In the genomic region with DNA sequence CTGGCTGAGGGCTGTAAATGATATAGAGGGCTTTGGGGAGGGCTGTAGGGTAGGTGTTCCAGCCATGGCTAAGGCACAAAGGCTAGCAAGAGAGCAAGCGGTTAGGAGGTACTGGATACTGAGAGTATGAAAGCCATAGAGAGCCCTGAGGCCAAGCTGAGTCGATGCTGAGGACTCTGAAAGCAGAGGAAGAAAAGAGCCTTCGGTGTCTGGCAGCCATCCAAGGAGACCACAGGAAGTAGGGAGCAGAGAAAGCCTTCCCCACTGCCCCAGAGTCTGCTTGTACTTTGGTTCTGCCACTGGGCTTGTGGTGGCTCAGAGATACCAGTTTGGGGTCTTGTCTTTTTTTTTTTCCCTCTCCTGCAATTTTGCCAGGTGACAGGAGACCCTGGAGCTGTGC, we compare ENCODE assay signal across 25 mouse cellular contexts. TPM values are rescaled to one million over a fixed set of nuclear protein-coding genes. Genes with fewer than 3 reads are reported as not detected.
DNase-seq lines count a peak whose midpoint lies in the region; ATAC-seq and TF ChIP-seq lines count a peak whose summit lies in the region.
"Had no signal": no experiment of that assay in that cellular context is flagged by ENCODE, and none has a peak within 500 bp of the region (broad histone marks: within the 10 kb centered on the region; RNA-seq: fewer than 3 reads in every experiment).

No protein-coding gene starts in this region.

- H3K4me1 ChIP-seq in forebrain, embryonic 14.5 days (ENCODE audit: control insufficient read depth, insufficient read depth, low read length): no peaks in the 10 kb centered on the region
- H3K4me1 ChIP-seq in forebrain, embryonic 13.5 days: no peaks in the 10 kb centered on the region
- H3K4me1 ChIP-seq: heart, embryonic 15.5 days; midbrain, embryonic 15.5 days; neural tube, embryonic 12.5 days had no signal

- H3K36me3 ChIP-seq in forebrain, embryonic 14.5 days (ENCODE audit: control insufficient read depth, insufficient read depth, low read length): peaks cover 40% of the 10 kb centered on the region
- H3K36me3 ChIP-seq in forebrain, embryonic 13.5 days (ENCODE audit: poor library complexity, severe bottlenecking): peaks cover 82% of the 10 kb centered on the region
- H3K36me3 ChIP-seq: midbrain, embryonic 15.5 days had no signal

- H3K4me3 ChIP-seq in forebrain, embryonic 14.5 days (ENCODE audit: low read depth, low read length): no peak overlapping the region
- no peak overlapping the region for H3K4me3 ChIP-seq in forebrain, embryonic 13.5 days
- H3K4me3 ChIP-seq in layer of hippocampus, adult 2 months: no peak overlapping the region
- H3K4me3 ChIP-seq: heart, embryonic 15.5 days; midbrain, embryonic 15.5 days; neural tube, embryonic 12.5 days had no signal

- H3K9me3 ChIP-seq in forebrain, embryonic 14.5 days (replicated peaks; ENCODE audit: control insufficient read depth, low read length): no peaks in the 10 kb centered on the region
- no peaks in the 10 kb centered on the region for H3K9me3 ChIP-seq in forebrain, embryonic 13.5 days (replicated peaks)
- H3K9me3 ChIP-seq: heart, embryonic 15.5 days; midbrain, embryonic 15.5 days; neural tube, embryonic 12.5 days had no signal

- H3K4me2 ChIP-seq in forebrain, embryonic 14.5 days (ENCODE audit: low read length): no peak overlapping the region
- H3K4me2 ChIP-seq in forebrain, embryonic 13.5 days: no peak overlapping the region
- H3K4me2 ChIP-seq: heart, embryonic 15.5 days; midbrain, embryonic 15.5 days; neural tube, embryonic 12.5 days had no signal

- no peak overlapping the region for H3K9ac ChIP-seq in forebrain, embryonic 14.5 days (ENCODE audit: low read length)
- H3K9ac ChIP-seq in forebrain, embryonic 13.5 days: no peak overlapping the region
- H3K9ac ChIP-seq: forebrain, postnatal 0 days; heart, embryonic 15.5 days; midbrain, embryonic 15.5 days; neural tube, embryonic 12.5 days had no signal

- 43% methylated on average over 3 of the region's 3 CpGs for WGBS in forebrain, embryonic 14.5 days
- WGBS in forebrain, embryonic 13.5 days: 50% methylated on average over 3 of the region's 3 CpGs

- peak; percentile 24 for DNase-seq in forebrain, embryonic 14.5 days (ENCODE audit: low spot score)
- DNase-seq in layer of hippocampus, adult 11-12 months (ENCODE audit: low spot score): peak; percentile 32
- no peak for DNase-seq in layer of hippocampus, adult 2 months (ENCODE audit: low spot score in 2 of 2)
- peak; percentile 23 for DNase-seq in right cerebral cortex, postnatal 4 days
- DNase-seq in right cerebral cortex, adult 18-20 months: no peak
- no peak for DNase-seq in thymus, postnatal 14 days
- no peak for DNase-seq in embryo, embryonic 10.5 days (ENCODE audit: low spot score)
- DNase-seq: adrenal gland, postnatal 25 days; B cell, adult 2 months; cerebellum, adult 9-11 months; forebrain, postnatal 0 days; kidney, postnatal 14 days; liver; lung, adult 2 months; thymus, postnatal 4 days had no signal

- H3K27me3 ChIP-seq in forebrain, embryonic 14.5 days (replicated peaks; ENCODE audit: control insufficient read depth, insufficient read depth, low read length): no peaks in the 10 kb centered on the region
- no peaks in the 10 kb centered on the region for H3K27me3 ChIP-seq in forebrain, embryonic 13.5 days
- H3K27me3 ChIP-seq: heart, embryonic 15.5 days; midbrain, embryonic 15.5 days; neural tube, embryonic 12.5 days had no signal

- TF ChIP-seq CTCF in layer of hippocampus, adult 2 months (conservative IDR thresholded peaks at IDR 0.05): no peak

- ATAC-seq in forebrain, embryonic 14.5 days: no peak
- ATAC-seq in forebrain, embryonic 13.5 days: no peak
- ATAC-seq: forebrain, postnatal 0 days; midbrain, embryonic 15.5 days had no signal

- H3K27ac ChIP-seq in forebrain, embryonic 14.5 days (ENCODE audit: low read depth, low read length): no peak overlapping the region
- no peak overlapping the region for H3K27ac ChIP-seq in forebrain, embryonic 13.5 days
- H3K27ac ChIP-seq in layer of hippocampus, adult 2 months: no peak overlapping the region
- H3K27ac ChIP-seq: heart, embryonic 15.5 days; midbrain, embryonic 15.5 days; neural tube, embryonic 12.5 days had no signal

RNA-seq across cellular contexts. Expression of gene Iqgap3, which starts 18.5 kb away (rescaled TPM):
- 7.6 and 8.1 TPM in 2 replicates for polyA plus RNA-seq in forebrain, embryonic 14.5 days (2014; fragmentation: Nextera tagmentation; extraction: Ambion mirVana)
- 13.8 and 15.3 TPM in 2 replicates for polyA plus RNA-seq in forebrain, embryonic 13.5 days (2015; fragmentation: Nextera tagmentation; extraction: Ambion mirVana)
- under 1 TPM; 0.25 to 0.59 TPM for total RNA-seq in layer of hippocampus, adult 2 months (2021)

RNA-seq across cellular contexts. Expression of gene Ttc24, which starts 22.1 kb away (rescaled TPM):
- not detected in 2 replicates for polyA plus RNA-seq in forebrain, embryonic 14.5 days (2014; fragmentation: Nextera tagmentation; extraction: Ambion mirVana)
- not detected in 2 replicates for polyA plus RNA-seq in forebrain, embryonic 13.5 days (2015; fragmentation: Nextera tagmentation; extraction: Ambion mirVana)
- total RNA-seq in layer of hippocampus, adult 2 months (2021): not detected
- total RNA-seq: adrenal gland, postnatal 25 days; gastrocnemius, adult 18-20 months; layer of hippocampus, postnatal 25 days; left cerebral cortex, postnatal 25 days had no signal
- polyA plus RNA-seq: forebrain, postnatal 0 days; heart, embryonic 15.5 days; hindbrain, embryonic 11.5 days; intestine, embryonic 14.5 days; lung, adult 2 months; midbrain, embryonic 15.5 days; neural tube, embryonic 12.5 days; small intestine, adult 2 months had no signal

RNA-seq across cellular contexts. Expression of gene Mef2d, which starts 41.9 kb away (rescaled TPM):
- polyA plus RNA-seq in forebrain, embryonic 14.5 days (2014; fragmentation: Nextera tagmentation; extraction: Ambion mirVana): 17.3 and 20.4 TPM in 2 replicates
- 15.0 and 16.5 TPM in 2 replicates for polyA plus RNA-seq in forebrain, embryonic 13.5 days (2015; fragmentation: Nextera tagmentation; extraction: Ambion mirVana)
- total RNA-seq in layer of hippocampus, adult 2 months (2021): 100 to 1,000 TPM; 206 to 210 TPM

RNA-seq across cellular contexts. Expression of gene Naxe, which starts 42.0 kb away (rescaled TPM):
- 171 and 192 TPM in 2 replicates for polyA plus RNA-seq in forebrain, embryonic 14.5 days (2014; fragmentation: Nextera tagmentation; extraction: Ambion mirVana)
- 154 and 157 TPM in 2 replicates for polyA plus RNA-seq in forebrain, embryonic 13.5 days (2015; fragmentation: Nextera tagmentation; extraction: Ambion mirVana)
- 10 to 100 TPM; 79.2 to 81.8 TPM for total RNA-seq in layer of hippocampus, adult 2 months (2021)

RNA-seq across cellular contexts. Expression of gene Gpatch4, which starts 57.3 kb away (rescaled TPM):
- 22.9 and 25.2 TPM in 2 replicates for polyA plus RNA-seq in forebrain, embryonic 14.5 days (2014; fragmentation: Nextera tagmentation; extraction: Ambion mirVana)
- 29.7 and 30.7 TPM in 2 replicates for polyA plus RNA-seq in forebrain, embryonic 13.5 days (2015; fragmentation: Nextera tagmentation; extraction: Ambion mirVana)
- total RNA-seq in layer of hippocampus, adult 2 months (2021): 10 to 100 TPM; 15.0 to 16.5 TPM

Comparison
In these comparisons a context has a peak if more than half of its experiments do, and no peak if none do; other contexts are left out.
1. DNase-seq: peak in forebrain, embryonic 14.5 days (single experiment), layer of hippocampus, adult 11-12 months (single experiment) and right cerebral cortex, postnatal 4 days (single experiment); none in layer of hippocampus, adult 2 months (0 of 2), right cerebral cortex, adult 18-20 months (single experiment), thymus, postnatal 14 days (single experiment) and embryo, embryonic 10.5 days (single experiment).